18 mouse cellular contexts compared by ENCODE assay signal in genomic region chr16:93715826-93716225, GRCm38 (mm10). TPM values are rescaled to one million over a fixed set of nuclear protein-coding genes. Genes with fewer than 3 reads are reported as not detected.
DNase-seq lines count a peak whose midpoint lies in the region; ATAC-seq and TF ChIP-seq lines count a peak whose summit lies in the region.
"Had no signal": no experiment of that assay in that cellular context is flagged by ENCODE, and none has a peak within 500 bp of the region (broad histone marks: within the 10 kb centered on the region; RNA-seq: fewer than 3 reads in every experiment).

No protein-coding gene starts in this region.

- H3K4me2 ChIP-seq in lung, embryonic 14.5 days: peak overlapping the region; percentile 15; the same call in 1 of the 2 replicates
- H3K4me2 ChIP-seq: midbrain, embryonic 15.5 days had no signal

- no peak overlapping the region for H3K4me3 ChIP-seq in lung, embryonic 14.5 days (ENCODE audit: low read depth, low read length)
- H3K4me3 ChIP-seq: midbrain, embryonic 15.5 days had no signal

- H3K9me3 ChIP-seq in lung, embryonic 14.5 days (ENCODE audit: low read depth, low read length): no peaks in the 10 kb centered on the region
- H3K9me3 ChIP-seq: midbrain, embryonic 15.5 days had no signal

- TF ChIP-seq CTCF in lung, embryonic 14.5 days (IDR thresholded peaks at IDR 0.05; ENCODE audit: low read depth): no peak

- no peak for ATAC-seq in lung, embryonic 14.5 days (ENCODE audit: insufficient read depth)
- ATAC-seq: forebrain, embryonic 14.5 days; hindbrain, embryonic 16.5 days; midbrain, embryonic 15.5 days had no signal

- 55% methylated on average over 6 of the region's 6 CpGs for WGBS in lung, embryonic 14.5 days

- peak; percentile 22 for DNase-seq in cerebellum, adult 11-12 months
- no peak for DNase-seq in cerebellum, postnatal 14 days
- no peak for DNase-seq in lung, embryonic 14.5 days
- DNase-seq in lung, postnatal 14 days: no peak
- DNase-seq in lung, postnatal 25 days (ENCODE audit: low spot score): peak; percentile 65
- DNase-seq in spleen, adult 18-20 months: no peak
- no peak for DNase-seq in right cerebral cortex, postnatal 14 days
- no peak for DNase-seq in yolk sac, embryonic 10.5 days (ENCODE audit: low spot score)
- DNase-seq: adrenal gland, adult 2 months; heart, adult 11 months; heart, postnatal 4 days; kidney, adult 18-20 months; kidney, postnatal 14 days; right cerebral cortex, postnatal 4 days; thymus, postnatal 14 days had no signal

- H3K4me1 ChIP-seq in lung, embryonic 14.5 days (ENCODE audit: insufficient read depth): peaks cover 9% of the 10 kb centered on the region; the same call in 1 of the 2 replicates

- no peak overlapping the region for H3K9ac ChIP-seq in lung, embryonic 14.5 days
- H3K9ac ChIP-seq: midbrain, embryonic 15.5 days had no signal

- no peak overlapping the region for H3K27ac ChIP-seq in lung, embryonic 14.5 days (ENCODE audit: low read depth)
- H3K27ac ChIP-seq: midbrain, embryonic 15.5 days had no signal

- no peaks in the 10 kb centered on the region for H3K36me3 ChIP-seq in lung, embryonic 14.5 days (ENCODE audit: insufficient read depth)
- H3K36me3 ChIP-seq: midbrain, embryonic 15.5 days had no signal

- H3K27me3 ChIP-seq in lung, embryonic 14.5 days (ENCODE audit: insufficient read depth, low read length): peaks cover 7% of the 10 kb centered on the region; the same call in 1 of the 2 replicates
- H3K27me3 ChIP-seq: midbrain, embryonic 15.5 days had no signal

RNA-seq across cellular contexts. Expression of gene Dop1b, which starts 4.1 kb away (rescaled TPM):
- polyA plus RNA-seq in lung, embryonic 14.5 days (2014; fragmentation: Nextera tagmentation; extraction: Ambion mirVana): 13.4 and 16.2 TPM in 2 replicates

RNA-seq across cellular contexts. Expression of gene Cbr3, which starts 32.8 kb away (rescaled TPM):
- 4.4 and 5.4 TPM in 2 replicates for polyA plus RNA-seq in lung, embryonic 14.5 days (2014; fragmentation: Nextera tagmentation; extraction: Ambion mirVana)

Comparison
In these comparisons a context has a peak if more than half of its experiments do, and no peak if none do; other contexts are left out.
1. DNase-seq: peak in cerebellum, adult 11-12 months (single experiment) and lung, postnatal 25 days (single experiment); none in cerebellum, postnatal 14 days (0 of 2), lung, embryonic 14.5 days (single experiment), lung, postnatal 14 days (single experiment), spleen, adult 18-20 months (0 of 2), right cerebral cortex, postnatal 14 days (single experiment) and yolk sac, embryonic 10.5 days (single experiment).